ENCODE assay signal across 20 mouse cellular contexts in the genomic region with DNA sequence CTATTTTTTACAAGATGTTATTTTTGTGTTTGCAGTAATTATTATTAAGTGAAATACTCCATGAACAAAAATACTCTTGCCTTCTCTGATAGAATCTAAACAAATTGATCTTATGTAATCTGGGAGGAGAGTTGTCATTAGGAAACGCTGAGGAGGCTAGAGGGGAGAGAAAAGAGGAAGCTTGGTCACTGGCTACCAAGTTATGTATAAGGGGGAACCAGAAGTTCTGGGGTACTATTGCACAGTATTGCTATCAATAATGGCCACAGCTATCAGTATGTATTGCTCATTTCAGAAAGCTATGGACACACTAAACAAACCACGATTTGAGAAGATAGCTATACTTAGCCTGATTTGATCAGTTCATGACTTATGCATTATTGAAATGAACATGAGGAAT. TPM values are rescaled to one million over a fixed set of nuclear protein-coding genes. Genes with fewer than 3 reads are reported as not detected.
"Had no signal": no experiment of that assay in that cellular context is flagged by ENCODE, and none has a peak within 500 bp of the region (broad histone marks: within the 10 kb centered on the region; RNA-seq: fewer than 3 reads in every experiment).

No protein-coding gene starts in this region.

- DNase-seq: kidney, adult 2 months; kidney, postnatal 25 days; layer of hippocampus, adult 9-11 months; left cerebral cortex, postnatal 4 days; lung, embryonic 14.5 days; lung, postnatal 36 days; right cerebral cortex, adult 18-20 months; right cerebral cortex, postnatal 25 days; thymus, postnatal 4 days had no signal

- ATAC-seq: intestine, embryonic 16.5 days; midbrain, embryonic 16.5 days had no signal

RNA-seq across cellular contexts. Expression of a gene that starts 36.3 kb away (rescaled TPM):
- total RNA-seq: left cerebral cortex, adult 18-20 months; left cerebral cortex, postnatal 10 days; left cerebral cortex, postnatal 4 days; liver, adult 2 months; megakaryocyte-erythroid progenitor cell, adult 5-6 weeks had no signal
- polyA plus RNA-seq: intestine, embryonic 16.5 days; liver, adult 2 months; liver, embryonic 15.5 days; lung, embryonic 14.5 days; midbrain, embryonic 12.5 days; midbrain, embryonic 16.5 days; neural tube, embryonic 14.5 days; small intestine, adult 2 months; stomach, postnatal 0 days had no signal
